Mouse (Mus musculus) neural tube, embryonic 11.5 days (tissue): Measurements from ENCODE around the gene Opa3. TPM values are rescaled to one million over a fixed set of nuclear protein-coding genes. Genes with fewer than 3 reads are reported as not detected.

ENCODE experiments used
- ATAC-seq: fragments of 200-750 bp; cut with Nextera tagmentation; 2 replicates; pipeline ENCODE4 v1.8.0; 2017; ENCODE audit warnings: moderate number of reproducible peaks, mild to moderate bottlenecking, moderate TSS enrichment, moderate library complexity; ENCODE audit not compliant: insufficient read depth, low FRiP score, low TSS enrichment
- DNase-seq: peaks from one replicate; pipeline ENCODE4 v3.0.0-alpha.2; 2015; ENCODE audit warnings: low spot score
- H3K27ac ChIP-seq: fragments of 300-500 bp; sonication (generic); 2 replicates; pipeline ENCODE4 v1.5.1; 2014; ENCODE audit warnings: low read depth, mild to moderate bottlenecking, low read length
- H3K27me3 ChIP-seq: fragments of 300-500 bp; sonication (generic); 2 replicates; pipeline ENCODE4 v1.6.1; 2014; ENCODE audit warnings: mild to moderate bottlenecking, low read length, mixed read lengths; ENCODE audit not compliant: control insufficient read depth, insufficient read depth
- H3K36me3 ChIP-seq: fragments of 300-500 bp; sonication (generic); 2 replicates; pipeline ENCODE4 v1.6.1; 2014; ENCODE audit warnings: mild to moderate bottlenecking, low read length, moderate library complexity, mixed read lengths; ENCODE audit not compliant: control insufficient read depth, insufficient read depth
- H3K4me1 ChIP-seq: fragments of 300-500 bp; sonication (generic); 2 replicates; pipeline ENCODE4 v1.6.1; 2014; ENCODE audit warnings: low read length, mixed read lengths; ENCODE audit not compliant: control insufficient read depth, insufficient read depth
- H3K4me2 ChIP-seq: fragments of 300-500 bp; sonication (generic); 2 replicates; pipeline ENCODE4 v1.6.1; 2014; ENCODE audit warnings: low read depth, mild to moderate bottlenecking, moderate library complexity
- H3K4me3 ChIP-seq: fragments of 300-500 bp; sonication (generic); 2 replicates; pipeline ENCODE4 v1.5.1; 2014; ENCODE audit warnings: low read depth, low read length
- H3K9ac ChIP-seq: fragments of 300-500 bp; sonication (generic); 2 replicates; pipeline ENCODE4 v1.6.1; 2014; ENCODE audit warnings: mild to moderate bottlenecking, low read length
- H3K9me3 ChIP-seq: fragments of 300-500 bp; sonication (generic); 2 replicates; pipeline ENCODE4 v1.6.1; 2016; ENCODE audit warnings: low read length; ENCODE audit not compliant: control insufficient read depth
- WGBS: fragments of 180-500 bp; shearing (Covaris S2); extraction: QIAGEN DNeasy Blood & Tissue Kit; methylation state at CpG from one replicate; pipeline ENCODE4 v1.1.7; 2014; 5-methylcytosine and 5-hydroxymethylcytosine counted together
- polyA plus RNA-seq: library from polyadenylated mRNA; unstranded; fragments of >200 nt; fragmentation: Nextera tagmentation; extraction: Ambion mirVana; gene quantifications from 2 replicates; pipeline ENCODE4 v1.2.1, GENCODE M21; 2014

The Opa3 gene
- polyA plus RNA-seq, 1 experiment from 2014 or later = 45.9 TPM

DNA sequence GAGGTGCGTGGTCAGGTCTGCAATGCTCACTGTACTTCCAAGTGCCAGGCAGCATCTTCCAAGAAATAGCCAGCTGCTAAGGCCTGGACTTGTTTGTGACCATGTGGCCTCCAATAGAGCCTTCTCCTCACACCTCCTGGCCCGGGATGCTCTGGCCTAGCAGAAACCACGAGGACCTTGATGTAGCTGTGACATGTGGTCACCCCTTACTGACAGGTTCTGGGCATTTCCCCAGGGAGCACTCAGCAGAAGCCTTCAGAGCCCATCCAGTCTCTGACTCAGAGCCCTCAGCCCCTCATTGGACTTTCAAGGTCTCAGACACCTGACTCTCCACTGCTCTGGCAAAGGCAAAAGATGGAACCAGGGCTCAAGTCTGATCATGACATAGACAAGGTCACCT is 16.9 kb downstream of the Opa3 start:
- DNase-seq (no peak), ATAC-seq (no peak)
- Histone ChIP-seq H3K4me2 (no peak overlapping the region), H3K27ac (no peak overlapping the region), H3K27me3 (no peaks in the 10 kb centered on the region), H3K36me3 (peaks cover 2% of the 10 kb centered on the region; the same call in 1 of the 2 replicates), H3K4me3 (no peak overlapping the region), H3K9ac (no peak overlapping the region), H3K4me1 (no peaks in the 10 kb centered on the region), H3K9me3 (no peaks in the 10 kb centered on the region)
- 91% methylated on average over 3 of the region's 3 CpGs for WGBS

DNA sequence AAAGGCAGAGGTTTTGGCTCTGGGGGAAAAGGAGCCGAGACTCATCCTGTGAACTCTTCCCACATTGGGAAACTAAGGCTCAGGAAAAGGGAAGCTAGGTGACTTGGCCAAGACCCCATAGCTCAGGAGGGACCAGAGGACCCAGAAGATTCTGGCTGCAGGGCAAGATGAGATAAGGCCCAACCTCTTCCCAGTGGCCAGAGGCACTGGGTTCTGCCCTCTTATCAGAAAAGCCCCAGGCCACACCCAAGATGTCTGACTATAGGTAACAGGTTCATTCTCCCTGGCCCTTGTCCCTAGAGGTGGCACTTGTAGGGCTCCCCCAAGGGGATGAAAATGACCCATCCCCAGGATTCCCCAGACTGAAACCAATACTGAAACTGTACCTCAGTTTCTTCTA is 18.7 kb downstream of the Opa3 start:
- Histone ChIP-seq H3K4me3 (no peak overlapping the region), H3K27me3 (no peaks in the 10 kb centered on the region), H3K27ac (no peak overlapping the region), H3K9ac (no peak overlapping the region), H3K9me3 (no peaks in the 10 kb centered on the region), H3K36me3 (peaks cover 2% of the 10 kb centered on the region; the same call in 1 of the 2 replicates), H3K4me2 (no peak overlapping the region), H3K4me1 (no peaks in the 10 kb centered on the region)
- ATAC-seq (no peak), DNase-seq (no peak)
- WGBS = 92% methylated on average over 1 of the region's 1 CpGs

DNA sequence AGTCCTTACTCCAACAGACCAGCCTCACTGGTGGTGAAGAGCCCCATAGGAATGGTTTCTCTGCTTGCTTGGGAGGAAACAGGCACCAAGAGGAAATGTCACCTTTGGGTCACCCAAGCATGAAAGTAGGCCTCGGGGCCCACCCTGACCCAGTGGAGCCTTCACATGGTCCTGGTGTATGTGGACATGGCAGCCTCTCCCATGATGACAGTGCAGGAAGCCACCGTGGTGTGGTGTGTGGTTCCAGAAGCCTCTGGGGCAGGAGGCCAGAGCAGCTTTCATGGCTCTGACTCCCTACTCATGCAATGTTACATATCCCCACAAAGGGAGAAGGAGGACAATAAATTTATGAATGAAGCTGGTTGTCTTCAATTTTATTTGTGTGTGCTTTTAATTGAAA is 19.4 kb downstream of the Opa3 start:
- Histone ChIP-seq H3K9ac (no peak overlapping the region), H3K36me3 (peaks cover 2% of the 10 kb centered on the region; the same call in 1 of the 2 replicates), H3K4me1 (no peaks in the 10 kb centered on the region), H3K9me3 (no peaks in the 10 kb centered on the region), H3K4me2 (no peak overlapping the region), H3K4me3 (no peak overlapping the region), H3K27me3 (no peaks in the 10 kb centered on the region), H3K27ac (no peak overlapping the region)
- ATAC-seq (no peak), DNase-seq (no peak)
- 95% methylated on average over 2 of the region's 2 CpGs for WGBS

DNA sequence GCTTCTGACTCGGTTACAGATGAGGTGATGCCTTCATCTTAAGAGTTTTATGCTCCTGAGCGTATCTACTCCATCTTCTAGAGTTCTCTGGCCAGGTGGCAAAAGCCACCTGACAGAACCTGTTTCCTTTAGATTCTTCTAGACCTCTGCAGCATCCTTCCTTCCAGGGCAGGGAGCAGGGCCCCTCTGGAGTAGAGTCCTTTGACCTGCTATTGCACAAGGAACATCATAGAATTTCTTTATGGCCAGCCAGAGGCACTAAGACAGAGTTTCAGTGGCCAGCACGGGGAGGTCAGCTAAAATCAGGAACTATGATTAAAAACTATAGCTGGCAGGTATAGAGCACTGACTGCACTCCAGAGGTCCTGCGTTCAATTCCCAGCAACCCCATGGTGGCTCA is 23.9 kb downstream of the Opa3 start:
- H3K27me3 ChIP-seq = no peaks in the 10 kb centered on the region
- H3K4me3 ChIP-seq = no peak overlapping the region
- H3K4me2 ChIP-seq = no peak overlapping the region
- peaks cover 5% of the 10 kb centered on the region; the same call in 1 of the 2 replicates for H3K36me3 ChIP-seq
- H3K4me1 ChIP-seq = no peaks in the 10 kb centered on the region
- ATAC-seq (no peak), DNase-seq (no peak)
- 81% methylated on average over 4 of the region's 4 CpGs for WGBS
- no peaks in the 10 kb centered on the region for H3K9me3 ChIP-seq
- H3K9ac ChIP-seq = no peak overlapping the region
- no peak overlapping the region for H3K27ac ChIP-seq

DNA sequence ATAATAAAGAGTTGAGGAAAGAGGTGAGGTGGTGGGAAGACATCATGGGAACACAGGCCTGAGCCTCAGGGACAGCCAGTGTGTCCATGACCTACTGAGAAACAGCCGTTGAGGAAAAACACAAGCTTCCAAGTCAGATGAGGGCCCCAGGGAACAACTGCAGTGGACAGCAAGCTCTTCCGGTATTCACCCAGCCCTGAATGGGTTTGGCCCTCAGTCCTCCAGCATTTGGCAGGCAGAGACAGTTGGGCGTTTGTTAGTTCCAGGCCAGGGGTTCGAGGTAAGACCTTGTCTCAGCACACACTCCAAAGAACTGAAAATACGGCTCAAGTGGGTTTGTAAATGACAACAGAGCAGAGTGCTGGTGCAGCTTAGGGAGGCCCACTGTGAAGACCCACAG is 25.3 kb downstream of the Opa3 start:
- no peak overlapping the region for H3K4me2 ChIP-seq

DNA sequence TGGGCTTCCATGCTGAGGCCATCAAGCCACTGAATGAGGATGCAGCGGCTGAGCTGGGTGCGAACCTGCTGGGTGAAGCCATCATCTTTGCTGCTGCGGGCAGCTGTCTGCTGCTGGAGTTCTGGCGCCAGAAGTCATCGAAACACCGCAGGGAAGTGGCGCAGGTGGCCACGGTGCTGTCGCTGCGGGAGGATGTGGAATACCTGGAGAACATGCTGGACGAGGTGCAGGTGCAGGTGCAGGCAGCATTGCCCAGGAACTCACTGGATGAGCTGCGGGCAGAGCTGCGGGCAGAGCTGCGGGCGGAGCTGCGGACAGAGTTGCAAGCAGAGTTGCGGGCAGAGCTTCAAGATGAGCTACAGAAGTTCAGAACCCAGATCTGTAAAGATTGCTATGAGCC is 27.3 kb downstream of the Opa3 start:
- no peak overlapping the region for H3K4me2 ChIP-seq
- DNase-seq (no peak), ATAC-seq (no peak)
- H3K9ac ChIP-seq = no peak overlapping the region
- WGBS = 87% methylated on average over 17 of the region's 17 CpGs
- H3K4me1 ChIP-seq = no peaks in the 10 kb centered on the region
- no peaks in the 10 kb centered on the region for H3K9me3 ChIP-seq
- H3K27me3 ChIP-seq = no peaks in the 10 kb centered on the region
- peaks cover 12% of the 10 kb centered on the region for H3K36me3 ChIP-seq
- H3K27ac ChIP-seq = no peak overlapping the region
- no peak overlapping the region for H3K4me3 ChIP-seq

More for the DNA sequence above, 25.3 kb downstream of the Opa3 start:
- DNase-seq = no peak
- no peaks in the 10 kb centered on the region for H3K27me3 ChIP-seq
- no peaks in the 10 kb centered on the region for H3K9me3 ChIP-seq
- H3K4me3 ChIP-seq = no peak overlapping the region
- H3K4me1 ChIP-seq = no peaks in the 10 kb centered on the region
- no peak overlapping the region for H3K27ac ChIP-seq
- no peak for ATAC-seq
- H3K9ac ChIP-seq = no peak overlapping the region
- WGBS = 73% methylated on average over 5 of the region's 5 CpGs
- peaks cover 7% of the 10 kb centered on the region; the same call in 1 of the 2 replicates for H3K36me3 ChIP-seq

DNA sequence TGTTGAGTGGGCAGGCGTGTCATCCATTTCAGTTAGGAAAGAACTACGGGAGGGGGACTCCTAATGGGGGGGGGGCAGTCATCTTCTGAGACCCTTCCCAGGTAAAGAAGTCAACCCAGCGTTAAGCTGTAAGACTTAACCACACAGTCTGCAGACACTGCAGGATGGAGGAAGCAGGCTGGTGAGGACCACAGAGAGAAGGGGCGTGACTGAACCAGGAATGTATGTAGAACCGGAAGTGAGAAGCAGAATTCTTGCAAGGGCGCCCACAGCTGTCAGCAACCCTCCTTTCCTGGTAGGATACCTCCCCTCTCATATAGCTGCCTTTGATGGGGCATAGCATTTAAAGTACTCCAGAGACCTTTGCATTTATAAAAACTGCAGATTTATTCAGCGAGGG is 28.4 kb downstream of the Opa3 start:
- no peak for DNase-seq
- Histone ChIP-seq H3K27me3 (no peaks in the 10 kb centered on the region), H3K4me1 (no peaks in the 10 kb centered on the region), H3K9ac (no peak overlapping the region), H3K4me2 (no peak overlapping the region), H3K4me3 (no peak overlapping the region), H3K27ac (no peak overlapping the region), H3K9me3 (no peaks in the 10 kb centered on the region), H3K36me3 (peaks cover 16% of the 10 kb centered on the region)
- ATAC-seq = no peak
- WGBS = 92% methylated on average over 7 of the region's 7 CpGs

DNA sequence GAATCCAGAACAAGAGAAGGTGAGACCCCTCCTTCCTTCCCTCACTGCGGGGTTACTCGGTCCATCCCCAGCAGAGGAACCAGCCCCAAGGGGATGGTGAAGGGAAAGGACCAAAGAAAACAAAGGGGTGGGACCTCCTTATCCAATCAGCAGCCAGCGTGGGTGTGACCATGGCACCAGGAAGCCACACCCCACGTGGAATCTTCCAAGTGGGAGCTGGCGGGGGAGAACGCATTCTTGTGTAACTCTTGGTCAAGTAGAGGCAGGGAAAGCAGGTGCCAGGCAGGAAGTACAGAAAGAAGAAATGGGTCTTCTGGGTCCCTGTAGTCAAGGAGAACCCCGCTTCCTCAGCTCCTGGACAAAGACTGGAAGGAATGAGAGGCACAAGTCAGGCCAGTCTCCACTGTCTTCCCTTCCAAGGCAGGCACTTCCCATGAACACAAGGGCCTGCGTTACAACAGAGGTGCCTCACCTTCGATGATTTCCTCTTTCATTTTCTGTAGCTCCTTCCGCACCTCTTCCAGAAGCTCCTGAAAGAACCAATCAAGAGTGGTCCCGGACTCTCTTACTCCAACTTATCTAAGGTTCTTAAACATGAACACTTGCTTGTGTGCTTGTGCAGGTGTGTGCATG is 29.4 kb downstream of the Opa3 start:
- H3K27me3 ChIP-seq = no peaks in the 10 kb centered on the region
- H3K9ac ChIP-seq = no peak overlapping the region
- no peak overlapping the region for H3K4me3 ChIP-seq
- peak; percentile 69 for DNase-seq
- H3K27ac ChIP-seq = no peak overlapping the region
- ATAC-seq = no peak
- 38% methylated on average over 11 of the region's 11 CpGs for WGBS
- H3K36me3 ChIP-seq = peaks cover 16% of the 10 kb centered on the region
- no peaks in the 10 kb centered on the region for H3K9me3 ChIP-seq
- H3K4me1 ChIP-seq = no peaks in the 10 kb centered on the region
- no peak overlapping the region for H3K4me2 ChIP-seq

DNA sequence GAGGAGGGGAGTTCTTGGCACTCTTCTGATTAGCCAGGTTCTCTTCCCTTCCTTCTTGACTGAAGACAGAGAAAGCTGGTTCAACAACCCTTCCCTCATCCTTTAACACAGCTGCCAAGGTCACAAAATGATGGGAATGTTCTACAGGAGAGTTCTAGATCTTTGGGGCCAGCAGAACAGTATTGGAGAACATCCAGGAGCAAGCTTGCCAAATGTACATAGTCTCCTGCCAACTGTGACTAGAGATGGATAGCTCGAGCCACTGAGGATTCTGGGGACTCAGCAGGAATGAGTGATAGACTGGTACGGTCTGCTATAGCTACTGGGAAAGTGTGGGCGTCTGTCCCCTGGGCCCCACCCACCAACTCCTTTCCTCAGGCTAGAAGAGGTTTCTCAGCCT is 30.2 kb downstream of the Opa3 start:
- Histone ChIP-seq H3K4me3 (no peak overlapping the region), H3K9ac (no peak overlapping the region), H3K27me3 (no peaks in the 10 kb centered on the region), H3K27ac (no peak overlapping the region), H3K9me3 (no peaks in the 10 kb centered on the region), H3K4me2 (no peak overlapping the region), H3K4me1 (no peaks in the 10 kb centered on the region), H3K36me3 (peaks cover 16% of the 10 kb centered on the region)
- ATAC-seq = no peak
- DNase-seq = no peak
- 87% methylated on average over 3 of the region's 3 CpGs for WGBS
